Mouse (Mus musculus) embryonic facial prominence, embryonic 15.5 days (tissue): ENCODE results near the gene Hoxd9. TPM values are rescaled to one million over a fixed set of nuclear protein-coding genes. Genes with fewer than 3 reads are reported as not detected.
A peak's percentile ranks its signal among the peaks of the same experiment; 100 is the strongest.

Experiments used
- ATAC-seq: fragments of 200-750 bp; cut with Nextera tagmentation; 2 replicates; pipeline ENCODE4 v1.8.0; 2017; ENCODE audit warnings: low read depth, moderate TSS enrichment; ENCODE audit not compliant: insufficient number of reproducible peaks, low FRiP score, low TSS enrichment
- H3K27ac ChIP-seq: fragments of 300-500 bp; sonication (generic); replicated peaks from 2 replicates; pipeline ENCODE4 v1.5.1; 2015; ENCODE audit warnings: mild to moderate bottlenecking, inconsistent platforms
- H3K27me3 ChIP-seq: fragments of 300-500 bp; sonication (generic); 2 replicates; pipeline ENCODE4 v1.6.1; 2015; ENCODE audit warnings: inconsistent platforms
- H3K36me3 ChIP-seq: fragments of 300-500 bp; sonication (generic); 2 replicates; pipeline ENCODE4 v1.6.1; 2015; ENCODE audit warnings: mild to moderate bottlenecking, inconsistent platforms
- H3K4me1 ChIP-seq: fragments of 300-500 bp; sonication (generic); 2 replicates; pipeline ENCODE4 v1.6.1; 2015; ENCODE audit warnings: inconsistent platforms
- H3K4me2 ChIP-seq: fragments of 300-500 bp; sonication (generic); replicated peaks from 2 replicates; pipeline ENCODE4 v1.6.1; 2015; ENCODE audit warnings: mild to moderate bottlenecking, inconsistent platforms
- H3K4me3 ChIP-seq: fragments of 300-500 bp; sonication (generic); replicated peaks from 2 replicates; pipeline ENCODE4 v1.5.1; 2015; ENCODE audit warnings: mild to moderate bottlenecking, inconsistent platforms
- H3K9ac ChIP-seq: fragments of 300-500 bp; sonication (generic); 2 replicates; pipeline ENCODE4 v1.6.1; 2015; ENCODE audit warnings: inconsistent platforms
- H3K9me3 ChIP-seq: fragments of 300-500 bp; sonication (generic); replicated peaks from 2 replicates; pipeline ENCODE4 v1.6.1; 2016; ENCODE audit warnings: inconsistent platforms
- WGBS: fragments of 180-500 bp; shearing (Covaris S2); methylation state at CpG from one replicate; pipeline ENCODE4 v1.1.7; 2015; 5-methylcytosine and 5-hydroxymethylcytosine counted together
- polyA plus RNA-seq: library from polyadenylated mRNA; unstranded; fragments of >200 nt; fragmentation: Nextera tagmentation; extraction: Ambion mirVana; gene quantifications from 2 replicates; pipeline ENCODE4 v1.2.1, GENCODE M21; 2015

Hoxd9 gene
- polyA plus RNA-seq, 1 experiment from 2014 or later: 2.8 TPM

DNA sequence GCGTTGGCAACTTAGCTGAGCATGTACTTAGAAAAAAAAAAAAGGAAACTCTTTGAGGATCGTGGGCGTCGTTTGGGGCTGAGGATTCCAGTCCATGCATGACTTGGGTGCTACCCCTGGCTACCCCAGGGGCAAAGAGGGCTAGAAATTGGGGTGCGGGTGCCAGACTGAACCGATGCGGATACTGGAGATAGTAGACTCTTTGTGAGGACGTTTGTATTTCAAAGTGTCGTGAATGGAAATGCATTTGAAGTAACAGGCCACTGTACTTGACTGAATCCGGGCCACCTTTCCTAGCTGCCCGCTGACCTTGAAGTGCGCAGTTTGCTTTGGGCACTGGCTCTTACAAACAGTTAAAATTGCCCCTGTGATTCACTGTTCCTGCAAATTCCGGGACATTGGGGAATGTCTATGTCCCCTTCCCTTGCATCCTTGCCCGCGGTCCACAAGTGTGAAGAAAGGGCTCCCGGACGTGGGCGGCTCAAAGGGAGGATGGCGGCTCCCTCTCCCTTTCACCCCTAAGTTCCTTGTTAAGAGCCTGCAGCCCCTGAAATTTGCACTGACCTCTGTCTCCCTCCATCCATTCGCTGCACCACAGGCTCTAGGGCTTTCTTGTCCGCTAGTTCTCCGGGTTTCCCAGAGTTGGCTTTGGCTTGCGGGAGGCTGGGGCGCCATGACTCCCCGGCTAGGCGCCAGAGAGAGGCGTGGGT is 10.4 kb upstream of the Hoxd9 start:
- Histone ChIP-seq H3K36me3 (no peaks in the 10 kb centered on the region), H3K4me3 (no peak overlapping the region), H3K4me2 (no peak overlapping the region), H3K27me3 (peaks cover 92% of the 10 kb centered on the region), H3K4me1 (peaks cover 9% of the 10 kb centered on the region), H3K9ac (no peak overlapping the region), H3K27ac (no peak overlapping the region), H3K9me3 (no peaks in the 10 kb centered on the region)
- no peak for ATAC-seq
- 2% methylated on average over 27 of the region's 27 CpGs for WGBS

DNA sequence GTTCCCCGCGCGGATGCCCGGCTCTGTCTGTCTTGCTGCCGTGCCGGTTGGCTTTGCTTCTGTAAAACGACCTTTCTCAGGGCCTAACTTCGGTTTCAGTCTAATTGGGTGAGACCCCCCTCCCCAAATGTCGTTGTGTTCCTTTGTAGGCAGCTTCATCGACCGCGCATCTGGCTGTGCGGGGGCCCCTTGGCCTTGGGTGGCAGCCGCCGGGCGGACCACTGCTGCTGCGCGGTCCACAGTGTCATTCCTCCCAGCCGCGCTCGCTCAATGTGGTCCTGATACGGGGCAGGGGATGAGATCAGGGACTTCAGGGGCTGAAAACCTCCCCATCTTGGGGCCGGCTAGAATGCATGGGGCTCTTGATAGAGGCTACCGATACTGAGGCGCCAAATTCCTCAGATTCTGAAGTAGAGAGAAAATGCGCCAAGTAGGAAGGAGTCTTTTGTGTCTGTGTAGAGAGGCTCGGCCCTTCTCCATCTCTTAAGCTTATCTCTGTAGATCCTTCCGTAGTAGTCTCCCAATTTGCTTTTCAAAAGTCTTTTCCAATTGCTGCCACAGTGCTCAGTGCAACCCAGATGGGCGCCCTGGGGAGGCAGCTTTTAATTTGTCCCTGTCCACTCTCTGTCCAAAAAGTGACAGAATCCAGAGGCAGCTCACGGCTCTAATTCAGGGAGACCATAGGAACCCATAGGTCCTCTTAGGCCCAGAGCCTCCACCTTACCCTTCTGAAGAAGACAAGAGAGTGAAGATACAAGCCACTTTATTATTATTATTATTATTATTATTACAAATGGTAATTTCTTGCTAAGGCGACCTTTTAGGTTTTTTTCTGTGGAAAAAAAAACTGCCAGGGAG is 9.6 kb upstream of the Hoxd9 start:
- Histone ChIP-seq H3K36me3 (no peaks in the 10 kb centered on the region), H3K27ac (no peak overlapping the region), H3K4me3 (no peak overlapping the region), H3K4me1 (peaks cover under 1% of the 10 kb centered on the region), H3K4me2 (no peak overlapping the region), H3K27me3 (peaks cover 92% of the 10 kb centered on the region), H3K9ac (no peak overlapping the region), H3K9me3 (no peaks in the 10 kb centered on the region)
- 2% methylated on average over 31 of the region's 31 CpGs for WGBS
- no peak for ATAC-seq

DNA sequence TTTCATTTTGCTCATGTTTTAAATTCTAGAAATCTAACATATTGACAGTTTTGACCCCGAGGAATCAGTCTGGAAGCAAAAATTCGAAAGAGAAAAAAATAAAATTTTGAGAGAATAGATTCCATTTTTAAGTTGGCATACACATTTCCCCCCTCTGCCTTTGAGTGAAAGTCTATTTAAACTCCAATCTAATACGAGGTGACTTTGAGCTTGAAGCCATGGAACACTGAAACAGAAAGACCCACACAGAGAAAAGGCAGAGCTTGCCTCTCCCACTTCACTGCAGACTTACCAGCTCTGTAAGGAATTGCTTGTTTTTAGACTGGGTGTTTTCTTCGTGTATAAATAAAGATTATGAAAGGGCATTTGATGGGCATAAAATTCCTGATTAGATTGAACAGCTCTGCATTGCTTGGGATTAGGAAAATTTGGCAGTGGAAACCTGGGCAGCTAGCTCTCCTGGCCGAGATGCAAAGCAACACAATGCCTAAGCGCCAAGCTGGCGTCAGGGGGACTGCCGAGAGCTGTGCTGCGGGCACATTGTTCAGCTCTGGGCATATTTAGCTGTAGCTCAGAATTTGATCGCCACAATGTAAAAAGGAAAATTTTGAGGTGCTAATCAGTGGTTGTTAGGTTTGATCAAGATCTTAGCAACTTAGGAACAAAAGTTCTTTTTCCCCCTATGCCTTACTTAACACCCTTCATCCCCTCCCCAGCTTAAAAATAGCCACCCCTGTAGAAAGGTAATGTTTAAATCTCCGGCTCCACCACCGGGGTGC is 8.5 kb upstream of the Hoxd9 start:
- Histone ChIP-seq H3K4me2 (no peak overlapping the region), H3K27me3 (peaks cover 92% of the 10 kb centered on the region)
- 5% methylated on average over 12 of the region's 12 CpGs for WGBS

DNA sequence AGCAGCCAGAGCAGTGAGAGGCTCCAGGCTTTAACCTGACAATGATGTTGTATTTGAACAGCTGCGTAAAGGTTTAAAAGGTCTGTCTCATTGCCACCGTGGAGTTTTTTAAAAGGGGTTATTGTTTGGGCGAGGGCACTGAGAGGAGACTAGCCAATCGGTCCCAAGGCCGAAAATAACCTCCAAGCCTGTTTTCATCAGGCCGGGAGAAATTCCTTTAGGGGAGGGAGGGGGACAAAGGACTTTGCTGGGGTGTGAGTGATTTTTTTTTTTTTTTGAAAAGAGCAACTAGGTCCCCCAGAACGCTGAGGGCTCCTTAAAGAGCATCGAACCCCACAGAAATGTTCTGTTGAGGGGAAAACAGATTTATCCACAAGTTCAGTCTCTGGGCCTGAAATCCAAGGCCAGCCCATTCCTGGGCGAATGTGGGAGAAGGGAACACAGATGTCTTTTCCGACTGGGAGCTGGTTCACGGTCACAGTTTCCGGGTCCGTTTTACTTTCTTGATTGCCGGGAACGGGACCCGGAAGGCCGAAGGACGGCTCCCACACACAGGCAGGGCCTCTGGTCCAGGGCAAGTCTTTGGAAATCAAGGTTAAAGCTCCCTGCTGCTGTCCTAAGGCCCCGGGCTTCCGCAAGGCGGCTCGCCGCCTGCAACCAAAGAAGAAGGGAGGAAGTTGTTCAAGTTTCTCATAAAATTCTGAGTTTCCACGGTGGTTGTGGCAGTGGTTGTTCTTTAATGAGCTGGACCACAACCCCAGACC is 7.8 kb upstream of the Hoxd9 start:
- no peaks in the 10 kb centered on the region for H3K36me3 ChIP-seq
- H3K27me3 ChIP-seq: peaks cover 92% of the 10 kb centered on the region
- H3K27ac ChIP-seq: no peak overlapping the region
- 3% methylated on average over 24 of the region's 24 CpGs for WGBS
- H3K9me3 ChIP-seq: no peaks in the 10 kb centered on the region
- no peak for ATAC-seq
- H3K4me3 ChIP-seq: no peak overlapping the region
- no peak overlapping the region for H3K9ac ChIP-seq
- H3K4me2 ChIP-seq: no peak overlapping the region
- H3K4me1 ChIP-seq: no peaks in the 10 kb centered on the region

More for the DNA sequence above, 8.5 kb upstream of the Hoxd9 start:
- no peaks in the 10 kb centered on the region for H3K36me3 ChIP-seq
- no peaks in the 10 kb centered on the region for H3K9me3 ChIP-seq
- H3K27ac ChIP-seq: no peak overlapping the region
- no peak overlapping the region for H3K4me3 ChIP-seq
- H3K9ac ChIP-seq: no peak overlapping the region
- no peak for ATAC-seq
- H3K4me1 ChIP-seq: no peaks in the 10 kb centered on the region

DNA sequence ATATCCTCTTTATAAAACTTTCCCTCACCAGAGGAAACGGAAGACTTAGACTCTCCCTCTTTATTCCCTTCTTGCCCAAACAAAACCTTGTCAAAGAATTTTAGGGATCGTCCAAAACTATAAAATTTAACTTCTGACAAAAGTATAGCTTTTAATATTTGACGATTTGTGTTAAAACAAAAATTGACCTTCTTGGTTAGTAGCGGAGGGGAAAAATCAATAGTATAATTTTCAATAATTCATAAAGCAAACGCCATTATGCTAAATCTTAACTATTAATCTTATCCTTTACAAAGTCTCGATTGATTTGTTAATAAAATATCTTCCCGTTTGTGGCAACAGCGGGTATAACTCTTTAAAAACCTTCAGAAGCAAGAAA is 7.2 kb upstream of the Hoxd9 start:
- no peaks in the 10 kb centered on the region for H3K36me3 ChIP-seq
- ATAC-seq: no peak
- H3K9me3 ChIP-seq: no peaks in the 10 kb centered on the region
- no peak overlapping the region for H3K27ac ChIP-seq
- no peak overlapping the region for H3K4me3 ChIP-seq
- 10% methylated on average over 8 of the region's 8 CpGs for WGBS
- no peak overlapping the region for H3K9ac ChIP-seq
- no peak overlapping the region for H3K4me2 ChIP-seq
- H3K4me1 ChIP-seq: no peaks in the 10 kb centered on the region
- H3K27me3 ChIP-seq: peaks cover 92% of the 10 kb centered on the region

DNA sequence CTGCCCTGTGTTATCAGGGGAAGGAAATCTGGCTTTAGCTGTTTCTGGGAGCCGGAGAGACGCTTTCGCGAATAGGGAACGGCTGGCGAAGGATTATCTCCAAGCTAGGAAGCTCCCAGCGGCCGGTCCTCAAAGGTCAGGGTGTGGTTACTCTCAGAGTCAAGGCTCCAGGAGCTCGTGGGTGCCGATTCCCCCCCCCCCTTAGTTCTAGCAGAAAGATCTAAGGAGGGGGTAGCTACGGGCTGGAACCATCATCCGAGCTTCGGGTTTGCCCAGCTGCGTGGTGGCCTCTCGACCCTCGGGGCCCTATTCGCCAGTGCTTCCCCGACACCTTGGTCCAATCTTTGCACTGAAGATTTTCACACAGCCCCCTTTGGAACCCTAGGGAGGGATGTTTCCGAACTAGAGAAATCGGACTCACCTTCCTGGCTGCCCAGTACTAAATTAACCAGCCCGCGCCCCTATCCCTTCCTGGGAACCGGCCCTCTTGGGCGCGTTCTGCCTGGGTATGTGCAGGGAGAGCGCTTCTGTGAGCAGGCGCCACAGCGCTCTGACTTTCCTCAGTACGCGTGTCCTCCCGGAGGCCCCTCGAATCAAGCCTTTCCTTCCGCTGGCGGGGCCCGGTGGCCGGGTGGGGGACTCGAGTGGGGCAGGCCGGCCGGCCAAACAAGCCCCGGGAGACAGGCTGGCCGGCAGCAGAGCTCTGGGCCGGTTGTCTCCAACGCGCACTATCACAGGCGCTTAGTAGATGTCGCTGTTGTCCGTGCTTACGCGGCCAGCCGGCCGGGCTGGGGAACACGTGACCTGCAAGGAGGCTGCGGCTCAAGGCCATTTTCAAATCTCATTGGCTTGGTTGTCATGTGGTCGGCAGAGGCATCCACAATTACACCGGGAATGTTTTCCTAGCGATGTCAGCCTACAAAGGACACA is 6.2 kb upstream of the Hoxd9 start, which contains the start of gene Hoxd10:
Gene Hoxd10, plus strand, starts transcription at position 903 of the 930 bp plus-strand sequence.
- Histone ChIP-seq H3K27me3 (peaks cover 94% of the 10 kb centered on the region), H3K4me1 (no peaks in the 10 kb centered on the region), H3K27ac (no peak within 1 kb of the TSS), H3K36me3 (no peaks in the 10 kb centered on the region), H3K4me2 (no peak within 1 kb of the TSS; the same call in 1 of the 2 replicates), H3K9me3 (no peaks in the 10 kb centered on the region), H3K9ac (no peak within 1 kb of the TSS), H3K4me3 (peak within 1 kb of the TSS; percentile 16; the same call in 1 of the 2 replicates)
- no peak for ATAC-seq
- WGBS: under 1% methylated on average over 56 of the region's 56 CpGs

DNA sequence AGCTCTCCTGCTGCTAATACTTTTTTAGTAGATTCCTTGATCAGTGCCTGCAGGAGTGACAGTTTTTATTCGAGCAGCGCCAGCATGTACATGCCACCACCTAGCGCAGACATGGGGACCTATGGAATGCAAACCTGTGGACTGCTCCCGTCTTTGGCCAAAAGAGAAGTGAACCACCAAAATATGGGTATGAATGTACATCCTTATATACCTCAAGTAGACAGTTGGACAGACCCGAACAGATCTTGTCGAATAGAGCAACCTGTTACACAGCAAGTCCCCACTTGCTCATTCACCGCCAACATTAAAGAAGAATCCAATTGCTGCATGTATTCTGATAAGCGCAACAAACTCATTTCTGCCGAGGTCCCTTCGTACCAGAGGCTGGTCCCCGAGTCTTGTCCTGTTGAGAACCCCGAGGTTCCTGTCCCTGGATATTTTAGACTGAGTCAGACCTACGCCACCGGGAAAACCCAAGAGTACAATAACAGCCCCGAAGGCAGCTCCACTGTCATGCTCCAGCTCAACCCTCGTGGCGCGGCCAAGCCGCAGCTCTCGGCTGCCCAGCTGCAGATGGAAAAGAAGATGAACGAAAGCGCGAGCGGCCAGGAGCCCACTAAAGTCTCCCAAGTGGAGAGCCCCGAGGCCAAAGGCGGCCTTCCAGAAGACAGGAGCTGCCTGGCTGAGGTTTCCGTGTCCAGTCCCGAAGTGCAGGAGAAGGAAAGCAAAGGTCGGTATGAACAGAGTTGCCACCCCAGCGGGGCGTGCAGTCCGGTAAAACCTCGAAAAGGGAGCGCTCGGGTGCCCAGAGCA is 5.3 kb upstream of the Hoxd9 start:
- Histone ChIP-seq H3K4me3 (0 out of 2 replicates have a peak overlapping the region, but pooled peaks have one; percentile 7), H3K9ac (no peak overlapping the region), H3K27me3 (peaks cover 94% of the 10 kb centered on the region), H3K36me3 (no peaks in the 10 kb centered on the region), H3K4me1 (no peaks in the 10 kb centered on the region), H3K27ac (no peak overlapping the region), H3K9me3 (no peaks in the 10 kb centered on the region), H3K4me2 (no peak overlapping the region)
- ATAC-seq: no peak
- WGBS: 3% methylated on average over 35 of the region's 35 CpGs

DNA sequence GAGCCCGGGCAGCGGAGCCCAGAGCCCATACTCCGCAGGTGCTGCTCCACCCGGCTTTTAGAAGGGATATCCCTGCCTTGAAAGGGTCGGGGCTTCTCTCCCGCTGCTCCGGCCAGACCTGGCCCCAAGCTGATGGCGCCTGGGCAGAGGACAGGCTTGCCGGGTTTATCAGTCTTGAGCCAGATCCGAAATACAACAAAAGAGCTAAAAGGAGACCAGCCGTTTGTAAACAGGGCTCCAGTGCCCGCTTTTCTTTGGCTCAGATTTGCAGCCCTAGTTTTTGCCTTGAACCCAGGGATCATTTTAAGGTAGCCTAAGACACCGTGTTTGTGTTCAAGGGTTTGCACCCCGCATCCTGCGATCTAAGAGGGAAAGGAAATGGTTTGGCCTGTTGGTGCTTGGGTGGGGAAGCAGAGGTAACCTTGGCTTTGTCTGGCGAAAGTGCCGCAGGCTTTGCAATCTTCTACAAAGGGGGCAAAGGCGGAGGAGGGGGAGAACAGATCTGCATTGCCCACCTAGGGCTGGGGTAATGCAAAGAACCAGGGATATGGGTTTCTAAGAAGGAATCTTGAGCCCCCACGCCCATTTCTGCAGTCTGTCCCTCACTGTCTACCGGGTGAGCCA is 4.6 kb upstream of the Hoxd9 start:
- no peaks in the 10 kb centered on the region for H3K9me3 ChIP-seq
- no peaks in the 10 kb centered on the region for H3K36me3 ChIP-seq
- H3K4me2 ChIP-seq: no peak overlapping the region
- H3K4me1 ChIP-seq: peaks cover 5% of the 10 kb centered on the region
- H3K9ac ChIP-seq: no peak overlapping the region
- H3K4me3 ChIP-seq: no peak overlapping the region
- 2% methylated on average over 20 of the region's 20 CpGs for WGBS
- H3K27me3 ChIP-seq: peaks cover 94% of the 10 kb centered on the region
- ATAC-seq: no peak
- no peak overlapping the region for H3K27ac ChIP-seq

DNA sequence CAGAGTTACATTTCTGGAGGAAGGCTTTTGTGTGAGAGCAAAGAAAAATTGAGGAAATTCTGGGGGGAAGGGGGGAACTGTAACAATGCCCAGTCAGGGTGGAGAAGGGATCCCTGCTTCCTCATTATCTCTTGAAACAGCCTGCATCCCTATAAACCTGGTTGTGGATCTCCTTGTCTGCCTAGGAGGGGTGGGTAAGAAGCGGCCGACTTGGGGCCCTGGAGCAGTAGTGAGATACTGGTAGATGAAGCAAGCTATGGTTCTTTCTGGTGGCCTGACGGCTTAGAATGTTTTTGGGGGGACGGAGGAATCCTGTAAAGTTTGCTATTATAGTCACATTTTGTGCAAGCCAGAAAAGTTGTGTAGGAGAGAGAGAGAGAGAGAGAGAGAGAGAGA is 4.1 kb upstream of the Hoxd9 start:
- ATAC-seq: no peak
- Histone ChIP-seq H3K9ac (no peak overlapping the region), H3K9me3 (no peaks in the 10 kb centered on the region), H3K27me3 (peaks cover 94% of the 10 kb centered on the region), H3K4me3 (no peak overlapping the region), H3K4me1 (peaks cover 11% of the 10 kb centered on the region), H3K4me2 (no peak overlapping the region), H3K27ac (no peak overlapping the region), H3K36me3 (no peaks in the 10 kb centered on the region)
- WGBS: 5% methylated on average over 4 of the region's 4 CpGs
